Mouse (Mus musculus): ENCODE measurements around the gene Serpina3k.

DNA sequence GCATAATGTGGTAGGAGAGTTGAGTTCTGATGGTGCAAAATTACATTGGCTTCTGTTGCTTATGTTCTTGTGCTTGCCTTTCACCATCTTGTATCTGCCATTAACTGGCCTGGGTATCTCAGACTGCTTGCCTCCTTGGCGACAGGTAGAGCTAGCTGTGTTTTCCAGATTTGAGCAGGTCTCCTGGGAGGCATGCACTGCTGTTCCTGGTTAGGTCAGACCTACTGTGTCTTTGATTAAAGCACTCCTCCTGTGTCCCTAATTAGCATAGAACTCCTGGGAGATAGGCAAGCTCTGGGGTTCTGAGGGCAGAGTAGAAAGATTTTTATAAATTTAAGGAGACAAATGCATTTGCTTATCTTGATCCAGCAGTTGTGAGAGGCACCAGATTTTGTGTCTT, 6.6 kb upstream of the Serpina3k start:
- TF ChIP-seq EP300 (IDR thresholded peaks at IDR 0.05; ENCODE audit: low read depth), result no peak
- TF ChIP-seq CTCF (IDR thresholded peaks at IDR 0.05; ENCODE audit: low read depth), result no peak

Measured in heart, postnatal 0 days (tissue).